Mouse (Mus musculus): Measurements from ENCODE around the gene Epb41. TPM values are rescaled to one million over a fixed set of nuclear protein-coding genes. Genes with fewer than 3 reads are reported as not detected.

Epb41 gene
- polyA plus RNA-seq, 1 experiment = 15.7 TPM

GRCm38 (mm10) chr4:131881306-131881705, 193.8 kb downstream of the Epb41 start:
- peaks cover 25% of the 10 kb centered on the region; the same call in 1 of the 2 replicates for H3K4me1 ChIP-seq (ENCODE audit: control insufficient read depth, insufficient read depth, insufficient read length, low read length)
- TF ChIP-seq CTCF (IDR thresholded peaks at IDR 0.05; ENCODE audit: extremely low read depth, insufficient read length, insufficient replicate concordance, low read depth, low read length) (no peak), POLR2A (IDR thresholded peaks at IDR 0.05; ENCODE audit: low read depth, low read length) (no peak)
- no peak overlapping the region for H3K4me3 ChIP-seq (ENCODE audit: low read depth, low read length)
- H3K27me3 ChIP-seq (ENCODE audit: control insufficient read depth, insufficient read depth, low read length) = no peaks in the 10 kb centered on the region
- H3K36me3 ChIP-seq (ENCODE audit: control insufficient read depth, insufficient read depth, low read length) = peaks cover 17% of the 10 kb centered on the region
- 52% methylated on average over 7 of the region's 7 CpGs for WGBS
- H3K27ac ChIP-seq (ENCODE audit: insufficient read depth, low read depth, low read length) = peak overlapping the region; percentile 10; the same call in 1 of the 2 replicates

- Histone ChIP-seq H3K36me3 (ENCODE audit: control insufficient read depth, insufficient read depth, low read length) (0 out of 2 replicates have a peak, but pooled peaks cover 1% of the 10 kb centered on the region), H3K27ac (ENCODE audit: insufficient read depth, low read depth, low read length) (0 out of 2 replicates have a peak overlapping the region, but pooled peaks have one; percentile 5)
Measured at GRCm38 (mm10) chr4:131879692-131880091, 195.4 kb downstream of the Epb41 start.

GRCm38 (mm10) chr4:131876836-131877235, 198.3 kb downstream of the Epb41 start:
- H3K36me3 ChIP-seq (ENCODE audit: control insufficient read depth, insufficient read depth, low read length) = no peaks in the 10 kb centered on the region
- no peak for TF ChIP-seq POLR2A (IDR thresholded peaks at IDR 0.05; ENCODE audit: low read depth, low read length)
- no peak for TF ChIP-seq CTCF (IDR thresholded peaks at IDR 0.05; ENCODE audit: extremely low read depth, insufficient read length, insufficient replicate concordance, low read depth, low read length)
- no peaks in the 10 kb centered on the region for H3K27me3 ChIP-seq (ENCODE audit: control insufficient read depth, insufficient read depth, low read length)
- 40% methylated on average over 2 of the region's 2 CpGs for WGBS
- no peak overlapping the region for H3K27ac ChIP-seq (ENCODE audit: insufficient read depth, low read depth, low read length)
- no peak overlapping the region for H3K4me3 ChIP-seq (ENCODE audit: low read depth, low read length)
- H3K4me1 ChIP-seq (ENCODE audit: control insufficient read depth, insufficient read depth, insufficient read length, low read length) = peaks cover 11% of the 10 kb centered on the region; the same call in 1 of the 2 replicates

More at GRCm38 (mm10) chr4:131879692-131880091, 195.4 kb downstream of the Epb41 start:
- Histone ChIP-seq H3K27me3 (ENCODE audit: control insufficient read depth, insufficient read depth, low read length) (no peaks in the 10 kb centered on the region), H3K4me3 (ENCODE audit: low read depth, low read length) (no peak overlapping the region), H3K4me1 (ENCODE audit: control insufficient read depth, insufficient read depth, insufficient read length, low read length) (peaks cover 26% of the 10 kb centered on the region; the same call in 1 of the 2 replicates)
- WGBS = 27% methylated on average over 1 of the region's 1 CpGs
- TF ChIP-seq POLR2A (IDR thresholded peaks at IDR 0.05; ENCODE audit: low read depth, low read length) = no peak
- no peak for TF ChIP-seq CTCF (IDR thresholded peaks at IDR 0.05; ENCODE audit: extremely low read depth, insufficient read length, insufficient replicate concordance, low read depth, low read length)

GRCm38 (mm10) chr4:131875242-131875641, 199.9 kb downstream of the Epb41 start:
- WGBS = 11% methylated on average over 3 of the region's 3 CpGs
- Histone ChIP-seq H3K27ac (ENCODE audit: insufficient read depth, low read depth, low read length) (no peak overlapping the region), H3K4me3 (ENCODE audit: low read depth, low read length) (no peak overlapping the region; the same call in 1 of the 2 replicates), H3K36me3 (ENCODE audit: control insufficient read depth, insufficient read depth, low read length) (no peaks in the 10 kb centered on the region), H3K4me1 (ENCODE audit: control insufficient read depth, insufficient read depth, insufficient read length, low read length) (peaks cover 7% of the 10 kb centered on the region; the same call in 1 of the 2 replicates), H3K27me3 (ENCODE audit: control insufficient read depth, insufficient read depth, low read length) (no peaks in the 10 kb centered on the region)
- no peak for TF ChIP-seq CTCF (IDR thresholded peaks at IDR 0.05; ENCODE audit: extremely low read depth, insufficient read length, insufficient replicate concordance, low read depth, low read length)
- TF ChIP-seq POLR2A (IDR thresholded peaks at IDR 0.05; ENCODE audit: low read depth, low read length) = no peak

GRCm38 (mm10) chr4:131874567-131874966, 200.6 kb downstream of the Epb41 start:
- Histone ChIP-seq H3K27me3 (ENCODE audit: control insufficient read depth, insufficient read depth, low read length) (no peaks in the 10 kb centered on the region), H3K27ac (ENCODE audit: insufficient read depth, low read depth, low read length) (peak overlapping the region; percentile 93)

GRCm38 (mm10) chr4:131874169-131874536, 201.0 kb downstream of the Epb41 start:
- WGBS = under 1% methylated on average over 20 of the region's 20 CpGs

More at GRCm38 (mm10) chr4:131874567-131874966, 200.6 kb downstream of the Epb41 start:
- WGBS = under 1% methylated on average over 11 of the region's 11 CpGs
- Histone ChIP-seq H3K4me1 (ENCODE audit: control insufficient read depth, insufficient read depth, insufficient read length, low read length) (peaks cover 5% of the 10 kb centered on the region; the same call in 1 of the 2 replicates), H3K4me3 (ENCODE audit: low read depth, low read length) (peak overlapping the region; percentile 85), H3K36me3 (ENCODE audit: control insufficient read depth, insufficient read depth, low read length) (no peaks in the 10 kb centered on the region)
- TF ChIP-seq POLR2A (IDR thresholded peaks at IDR 0.05; ENCODE audit: low read depth, low read length) (no peak), CTCF (IDR thresholded peaks at IDR 0.05; ENCODE audit: extremely low read depth, insufficient read length, insufficient replicate concordance, low read depth, low read length) (no peak)

More at GRCm38 (mm10) chr4:131874169-131874536, 201.0 kb downstream of the Epb41 start:
- Histone ChIP-seq H3K36me3 (ENCODE audit: control insufficient read depth, insufficient read depth, low read length) (no peaks in the 10 kb centered on the region), H3K27me3 (ENCODE audit: control insufficient read depth, insufficient read depth, low read length) (no peaks in the 10 kb centered on the region), H3K4me3 (ENCODE audit: low read depth, low read length) (peak overlapping the region; percentile 85), H3K27ac (ENCODE audit: insufficient read depth, low read depth, low read length) (peak overlapping the region; percentile 93), H3K4me1 (ENCODE audit: control insufficient read depth, insufficient read depth, insufficient read length, low read length) (peaks cover 5% of the 10 kb centered on the region; the same call in 1 of the 2 replicates)
- no peak for TF ChIP-seq CTCF (IDR thresholded peaks at IDR 0.05; ENCODE audit: extremely low read depth, insufficient read length, insufficient replicate concordance, low read depth, low read length)
- peak; percentile 25; the same call in 1 of the 2 replicates for TF ChIP-seq POLR2A (IDR thresholded peaks at IDR 0.05; ENCODE audit: low read depth, low read length)

Other genes with a start within 250 kb of the Epb41 start
- gene Ptpru, start 237.0 kb downstream of the Epb41 start, polyA plus RNA-seq (2012; rRNA removed) = 4.2 and 5.4 TPM in 2 replicates
- 20.9 and 23.1 TPM in 2 replicates for gene Mecr, start 231.9 kb downstream of the Epb41 start, polyA plus RNA-seq (2012; rRNA removed)
- 16.3 and 31.5 TPM in 2 replicates for gene Srsf4, start 201.7 kb downstream of the Epb41 start, polyA plus RNA-seq (2012; rRNA removed)
- 9.1 and 10.4 TPM in 2 replicates for gene Tmem200b, start 153.6 kb downstream of the Epb41 start, polyA plus RNA-seq (2012; rRNA removed)
- 0.06 TPM in 2 replicates for gene Gm10300, start 624 bp downstream of the Epb41 start, polyA plus RNA-seq (2012; rRNA removed)
- 0.28 and 0.60 TPM in 2 replicates for gene Oprd1, start 69.2 kb upstream of the Epb41 start, polyA plus RNA-seq (2012; rRNA removed)
- gene Ythdf2, start 137.0 kb upstream of the Epb41 start, polyA plus RNA-seq (2012; rRNA removed) = 7.0 and 14.5 TPM in 2 replicates
- 6.8 and 13.5 TPM in 2 replicates for gene Gmeb1, start 186.3 kb upstream of the Epb41 start, polyA plus RNA-seq (2012; rRNA removed)
- gene Taf12, start 199.1 kb upstream of the Epb41 start, polyA plus RNA-seq (2012; rRNA removed) = 1.3 and 4.5 TPM in 2 replicates
- gene Rab42, start 228.1 kb upstream of the Epb41 start, polyA plus RNA-seq (2012; rRNA removed) = 0.70 and 0.98 TPM in 2 replicates